Mouse (Mus musculus) liver, embryonic 14.5 days (tissue): ENCODE measurements at regions not wholly inside any gene's neighbourhood (a gene's known extent, or its start where the extent isn't known, plus 50 kb on each side); places are given as distances from the start of the nearest gene placed in this dataset.

ENCODE experiments used
- CTCF ChIP-seq: IDR thresholded peaks from 2 replicates; pipeline ENCODE4 v1.5.1; 2016; ENCODE audit warnings: antibody characterized with exemption, low read depth, control low read depth
- EP300 ChIP-seq: IDR thresholded peaks from 2 replicates; pipeline ENCODE4 v1.6.1; 2016; ENCODE audit warnings: antibody characterized with exemption, low read depth

- TF ChIP-seq CTCF (no peak), EP300 (no peak)
These were observed 656.8 kb downstream of the Dhx35 start for GRCm38 (mm10) chr2:159451439-159451838.
